Comparison of ENCODE assay signal across 8 mouse cellular contexts in genomic region chr2:20967101-20967645, GRCm38 (mm10). TPM values are rescaled to one million over a fixed set of nuclear protein-coding genes. Genes with fewer than 3 reads are reported as not detected.
DNase-seq lines count a peak whose midpoint lies in the region; ATAC-seq lines count a peak whose summit lies in the region.

No protein-coding gene starts in this region.

- ATAC-seq in heart, embryonic 12.5 days (ENCODE audit: insufficient number of reproducible peaks, low FRiP score), result no peak

- peak overlapping the region; percentile 83 for H3K4me2 ChIP-seq in heart, embryonic 12.5 days

- H3K9ac ChIP-seq in heart, embryonic 12.5 days, result peak overlapping the region; percentile 98

- 1% methylated on average over 13 of the region's 13 CpGs for WGBS in embryonic facial prominence, embryonic 10.5 days
- under 1% methylated on average over 13 of the region's 13 CpGs for WGBS in heart, embryonic 12.5 days

- peak; percentile 78 for DNase-seq in cerebellum, adult 11-12 months
- no peak for DNase-seq in cerebellum, adult 8-10 months
- peak; percentile 56 for DNase-seq in ZHBTc4 (ENCODE audit: low read depth, low spot score)
- peak; percentile 66 for DNase-seq in embryonic facial prominence, embryonic 10.5 days (ENCODE audit: low spot score)
- DNase-seq in kidney, postnatal 14 days, result peak; percentile 31
- peak; percentile 49 for DNase-seq in lung, postnatal 36 days
- DNase-seq in spleen, adult 12 weeks (ENCODE audit: low spot score), result peak; percentile 40

- H3K9me3 ChIP-seq in embryonic facial prominence, embryonic 10.5 days, result no peaks in the 10 kb centered on the region
- H3K9me3 ChIP-seq in heart, embryonic 12.5 days (replicated peaks), result no peaks in the 10 kb centered on the region

- H3K27me3 ChIP-seq in embryonic facial prominence, embryonic 10.5 days (replicated peaks; ENCODE audit: low read depth, poor library complexity, severe bottlenecking), result no peaks in the 10 kb centered on the region
- no peaks in the 10 kb centered on the region for H3K27me3 ChIP-seq in heart, embryonic 12.5 days (replicated peaks)

- H3K36me3 ChIP-seq in embryonic facial prominence, embryonic 10.5 days (replicated peaks), result no peaks in the 10 kb centered on the region
- H3K36me3 ChIP-seq in heart, embryonic 12.5 days, result no peaks in the 10 kb centered on the region

- H3K27ac ChIP-seq in embryonic facial prominence, embryonic 10.5 days (replicated peaks), result peak overlapping the region; percentile 99
- peak overlapping the region; percentile 99 for H3K27ac ChIP-seq in heart, embryonic 12.5 days (ENCODE audit: poor library complexity, severe bottlenecking)

- H3K4me3 ChIP-seq in embryonic facial prominence, embryonic 10.5 days, result peak overlapping the region; percentile 90
- peak overlapping the region; percentile 94 for H3K4me3 ChIP-seq in heart, embryonic 12.5 days

- H3K4me1 ChIP-seq in embryonic facial prominence, embryonic 10.5 days, result peaks cover 48% of the 10 kb centered on the region
- H3K4me1 ChIP-seq in heart, embryonic 12.5 days (replicated peaks), result peaks cover 32% of the 10 kb centered on the region

RNA-seq across cellular contexts. Expression of gene Arhgap21, which starts 1.5 kb away (rescaled TPM):
- polyA plus RNA-seq in embryonic facial prominence, embryonic 10.5 days (2016; fragmentation: Nextera tagmentation; extraction: Ambion mirVana), result 15.7 and 23.1 TPM in 2 replicates
- 28.2 and 32.2 TPM in 2 replicates for polyA plus RNA-seq in heart, embryonic 12.5 days (2016; fragmentation: Nextera tagmentation; extraction: Ambion mirVana)
